Mouse (Mus musculus) layer of hippocampus, adult 8-10 months (tissue): Measurements from ENCODE around the gene Mycl. TPM values are rescaled to one million over a fixed set of nuclear protein-coding genes. Genes with fewer than 3 reads are reported as not detected.
A peak's percentile ranks its signal among the peaks of the same experiment; 100 is the strongest.

ENCODE experiments used
- DNase-seq, 2 experiments: peaks; one replicate each; pipeline ENCODE4 v3.0.0; 2022; ENCODE audit warnings: low spot score in 2 of 2
- total RNA-seq, 4 experiments: library from RNA; stranded (reverse); gene quantifications; 2 replicates each; pipeline ENCODE4 v1.2.4; 2022

Mycl gene
- total RNA-seq = 10 to 100 TPM; 25.0 to 29.0 (median 27.5) TPM

DNA sequence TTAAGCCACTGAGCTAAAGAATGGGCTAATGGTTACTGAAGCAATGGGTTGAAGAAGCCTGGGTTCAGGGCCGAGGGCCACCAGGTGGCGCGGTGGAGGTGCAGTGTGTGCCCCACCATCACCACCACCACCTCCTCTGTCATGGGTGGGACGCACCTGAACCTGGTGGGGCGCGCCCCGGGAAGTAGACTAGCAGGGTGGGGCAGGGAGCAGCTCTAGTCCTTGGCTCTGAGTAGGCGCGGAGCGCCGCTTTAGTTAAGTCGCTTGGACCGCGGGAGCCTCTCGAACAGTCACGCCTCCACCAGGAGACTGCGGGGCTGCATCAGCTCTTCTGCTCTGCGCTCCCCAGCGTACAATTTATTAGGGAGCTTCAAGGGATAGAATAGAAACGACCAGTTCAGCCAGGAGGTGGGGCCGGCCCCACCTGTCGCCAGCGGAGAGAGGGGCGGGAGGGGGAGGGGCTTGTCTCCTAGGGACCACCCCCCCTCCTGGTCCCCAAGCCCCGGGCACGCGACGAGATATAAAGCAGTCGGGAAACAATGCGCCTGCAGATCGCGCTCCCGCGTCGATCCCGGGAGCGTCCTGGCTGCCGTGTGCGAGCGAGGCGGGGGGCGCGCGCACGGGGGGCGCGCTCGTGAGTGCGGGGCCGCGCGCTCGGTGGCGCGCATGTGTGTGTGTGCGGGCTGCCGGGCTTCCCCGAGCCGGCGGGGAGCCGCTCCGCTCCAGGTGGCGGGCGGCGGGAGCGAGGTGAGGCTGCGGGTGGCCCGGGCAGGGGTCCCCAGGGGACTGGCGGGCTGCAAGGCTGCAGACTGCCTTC, at the start of gene Mycl:
Gene Mycl, plus strand, starts transcription at position 249 of the 817 bp plus-strand sequence.
- DNase-seq = peak; percentile 79 to 90

DNA sequence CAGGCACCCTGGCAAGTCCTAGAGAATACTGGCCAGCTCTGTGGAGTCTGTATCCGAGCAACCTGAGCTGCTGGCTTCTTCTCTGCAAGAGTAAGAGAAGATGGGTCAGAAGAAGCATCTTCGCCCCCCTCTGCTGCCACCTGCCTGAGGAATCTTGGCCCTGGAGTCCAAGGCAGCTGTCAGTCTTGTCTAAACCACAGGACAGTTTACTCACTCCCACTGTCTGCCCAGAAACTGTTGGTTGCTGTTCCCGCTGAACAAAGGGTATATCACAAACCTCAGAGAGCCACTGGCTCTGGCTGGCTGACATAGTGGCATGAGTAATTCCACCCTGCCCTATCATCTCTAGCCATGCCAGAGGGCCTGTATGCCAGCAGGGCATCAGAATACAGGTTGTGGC, 48.2 kb upstream of the Mycl start:
- DNase-seq = no peak

DNA sequence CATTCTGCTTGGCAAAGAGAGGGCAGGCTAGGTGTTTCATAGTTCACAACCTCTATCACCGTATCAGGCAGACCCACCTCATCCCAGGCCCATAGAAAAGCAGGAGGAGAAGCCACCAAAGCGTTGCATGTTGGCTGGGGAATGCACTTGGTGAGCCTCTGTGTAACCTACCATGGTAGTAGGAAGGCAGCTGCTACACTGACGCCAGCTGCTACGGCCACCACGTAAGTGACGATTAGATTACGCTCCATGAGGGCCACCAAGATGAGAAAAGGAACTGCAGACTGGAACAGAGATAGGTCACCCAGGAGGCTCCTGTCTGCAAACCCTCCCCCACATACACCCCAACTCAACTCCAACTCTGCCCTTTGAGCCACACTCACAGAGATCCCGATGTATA, 46.4 kb upstream of the Mycl start:
- DNase-seq = no peak

DNA sequence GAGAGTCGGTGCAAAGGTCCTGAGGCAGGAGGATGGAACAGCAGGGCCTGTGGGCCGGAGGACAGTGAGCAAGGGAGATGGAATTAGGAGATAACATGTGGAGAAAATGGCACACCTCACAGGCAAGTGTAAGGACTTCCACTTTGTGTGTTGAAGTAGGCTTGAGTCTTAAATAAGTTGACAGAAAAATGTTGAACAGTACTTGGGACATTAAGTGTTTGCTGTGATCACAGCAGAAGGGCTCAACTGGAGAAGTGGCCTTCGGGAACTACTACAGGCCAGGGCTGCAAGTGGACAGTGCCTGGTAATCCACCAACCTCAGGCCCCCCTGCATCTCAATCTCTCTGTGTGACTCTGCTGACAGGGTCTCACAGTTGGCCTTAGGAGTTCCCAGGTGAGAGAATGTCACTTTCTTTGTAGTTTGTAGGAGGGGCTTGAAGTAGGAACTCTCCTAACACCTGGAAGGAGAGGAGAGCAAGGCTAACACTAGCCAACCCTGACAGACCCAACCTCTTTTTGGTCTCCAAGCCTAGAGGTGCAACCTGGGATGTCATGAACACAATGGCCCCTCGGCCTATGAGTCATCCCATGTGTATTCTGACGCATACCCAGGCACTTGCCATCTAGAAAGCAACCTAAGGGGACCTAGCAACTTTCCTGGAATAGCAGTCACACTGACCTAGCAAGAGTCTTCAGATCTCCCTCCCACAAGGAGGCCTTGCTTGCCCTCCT, 40.6 kb upstream of the Mycl start:
- DNase-seq = no peak

- DNase-seq = peak; percentile 88 to 90
These were observed 39.9 kb upstream of the Mycl start for GRCm38 (mm10) chr4:122955412-122956136.

DNA sequence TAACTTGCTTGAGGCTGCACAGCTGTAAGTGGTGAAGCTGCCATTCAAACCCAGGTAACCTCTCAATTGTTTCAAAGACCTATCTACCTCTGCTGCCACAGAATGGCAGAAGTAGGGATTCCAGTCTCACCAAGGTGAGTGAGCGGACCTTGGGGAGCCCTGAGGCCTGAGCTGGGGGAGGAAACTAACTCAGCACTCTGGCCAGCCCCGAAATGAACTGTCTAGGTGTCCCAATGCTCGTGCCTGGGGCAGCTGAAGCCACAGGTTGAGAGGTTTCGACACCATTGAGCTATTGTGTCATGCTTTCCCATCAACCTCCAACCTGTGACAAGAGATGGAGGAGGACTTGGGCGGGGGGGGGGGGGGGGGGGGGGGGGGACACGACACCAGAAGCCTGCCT, 39.2 kb upstream of the Mycl start:
- DNase-seq = no peak

DNA sequence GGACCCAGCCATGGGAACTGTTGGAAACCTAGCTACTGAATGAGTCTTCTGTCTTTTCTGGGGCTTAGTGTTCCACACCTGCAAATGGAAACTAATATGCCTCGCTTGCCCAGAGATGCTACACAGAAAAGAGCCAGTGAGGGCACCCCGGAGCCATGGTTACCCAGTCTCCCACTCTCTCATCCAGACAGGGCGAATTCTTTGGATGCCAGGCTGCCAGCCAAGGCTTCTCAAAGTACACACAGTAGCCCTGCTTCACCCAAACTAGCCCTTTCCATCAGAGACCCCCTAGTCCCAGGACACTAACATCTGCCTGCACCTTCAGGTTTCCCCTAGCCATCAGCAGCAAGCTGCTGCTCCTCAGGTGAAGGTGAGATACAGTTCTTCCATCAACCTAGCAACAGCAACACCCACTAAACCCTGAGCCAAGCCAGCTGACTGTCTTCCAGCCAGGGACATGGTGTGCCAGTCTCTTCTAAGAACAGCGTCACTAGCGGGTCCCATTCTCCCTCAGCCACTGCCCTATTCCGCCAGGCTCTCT, 36.9 kb upstream of the Mycl start:
- DNase-seq = peak; percentile 43 to 71

GRCm38 (mm10) chr4:122959816-122960215, 35.6 kb upstream of the Mycl start:
- DNase-seq = no peak

- no peak for DNase-seq
These were observed 34.9 kb upstream of the Mycl start for GRCm38 (mm10) chr4:122960321-122961099.

DNA sequence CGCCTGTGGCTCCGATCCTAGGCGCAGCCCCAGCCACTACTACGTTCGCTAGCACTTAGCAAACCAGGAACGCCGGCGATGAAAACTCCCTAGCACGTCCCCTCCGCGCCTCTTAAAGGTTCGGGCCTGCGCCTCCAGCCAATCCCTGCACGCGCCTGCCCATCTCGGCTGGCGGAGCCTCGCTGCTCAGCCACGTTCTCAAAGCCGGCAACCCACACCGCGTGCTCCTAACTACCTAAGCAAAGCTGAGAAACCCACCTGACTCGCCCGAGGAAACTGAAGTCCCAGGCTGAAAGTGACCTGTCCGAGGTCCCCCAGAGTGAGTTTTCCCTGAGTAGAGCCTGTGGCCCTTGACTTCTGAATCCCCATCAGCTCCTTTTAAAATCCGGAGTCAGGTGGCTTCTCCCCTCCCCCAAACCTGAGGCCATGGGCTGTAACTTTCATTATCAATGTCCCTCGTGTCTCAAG, 34.3 kb upstream of the Mycl start, which contains the start of gene Mfsd2a:
Gene Mfsd2a, minus strand, starts transcription at position 89 of the 468 bp plus-strand sequence.
- DNase-seq = peak; percentile 35 to 72

DNA sequence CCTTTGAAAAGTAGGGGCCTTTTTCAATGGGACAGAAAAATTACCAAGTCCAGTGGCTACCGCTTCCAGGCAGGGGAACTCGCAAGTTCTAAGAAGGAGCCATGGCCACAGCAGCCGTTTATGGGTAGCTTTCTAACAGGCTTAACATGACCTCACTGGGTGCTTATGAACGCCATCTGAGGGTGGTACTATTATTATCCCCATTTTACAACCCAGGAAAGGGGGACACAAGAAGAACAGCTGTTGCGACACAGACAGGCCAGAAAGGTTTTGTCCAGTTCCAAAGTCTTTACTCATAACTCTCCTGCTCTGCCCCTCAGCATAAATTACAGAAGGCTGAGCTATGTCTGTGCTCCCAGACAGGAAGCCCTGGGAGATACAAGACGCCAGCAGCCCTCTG, 33.9 kb upstream of the Mycl start:
- DNase-seq = no peak

DNA sequence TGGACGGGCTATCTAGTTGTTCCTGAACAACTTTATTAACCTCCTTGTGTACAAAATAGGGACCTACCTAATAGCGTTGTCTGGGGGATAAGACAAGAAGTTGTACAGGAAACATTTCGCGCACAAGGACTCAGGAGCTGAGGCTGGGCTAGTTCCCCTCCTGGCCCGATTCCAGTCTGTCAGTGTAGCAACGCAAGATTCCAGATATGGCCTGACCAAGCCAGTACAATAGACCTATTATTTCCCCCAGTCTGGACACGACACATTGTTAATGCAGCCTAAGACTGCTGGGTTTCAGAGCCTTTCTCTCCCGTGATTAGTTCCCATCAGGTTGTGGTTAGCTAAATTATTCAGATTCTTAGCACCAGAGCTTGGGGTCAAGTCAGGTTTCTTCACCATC, 32.7 kb upstream of the Mycl start:
- DNase-seq = no peak

DNA sequence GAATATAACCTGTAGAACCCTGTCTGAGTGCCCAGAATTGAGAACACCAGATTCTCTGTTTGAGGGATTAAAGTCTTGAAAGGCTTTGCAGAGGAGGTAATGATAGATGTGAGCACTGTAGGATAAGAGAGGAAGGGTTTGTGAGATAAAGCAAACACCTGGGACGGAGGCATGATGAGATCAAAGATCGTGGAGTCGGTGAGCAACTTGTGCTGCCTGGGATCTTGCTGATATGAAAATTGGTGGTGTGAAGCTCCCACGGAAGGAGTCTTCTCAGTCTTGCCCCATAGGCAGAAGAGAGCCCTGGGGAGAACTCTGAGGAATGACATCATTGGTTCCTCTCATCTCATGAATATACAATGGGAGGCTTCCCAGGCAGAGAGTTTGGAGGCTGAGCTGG, 27.3 kb upstream of the Mycl start:
- no peak for DNase-seq

GRCm38 (mm10) chr4:122971191-122971590, 24.3 kb upstream of the Mycl start:
- DNase-seq = no peak

DNA sequence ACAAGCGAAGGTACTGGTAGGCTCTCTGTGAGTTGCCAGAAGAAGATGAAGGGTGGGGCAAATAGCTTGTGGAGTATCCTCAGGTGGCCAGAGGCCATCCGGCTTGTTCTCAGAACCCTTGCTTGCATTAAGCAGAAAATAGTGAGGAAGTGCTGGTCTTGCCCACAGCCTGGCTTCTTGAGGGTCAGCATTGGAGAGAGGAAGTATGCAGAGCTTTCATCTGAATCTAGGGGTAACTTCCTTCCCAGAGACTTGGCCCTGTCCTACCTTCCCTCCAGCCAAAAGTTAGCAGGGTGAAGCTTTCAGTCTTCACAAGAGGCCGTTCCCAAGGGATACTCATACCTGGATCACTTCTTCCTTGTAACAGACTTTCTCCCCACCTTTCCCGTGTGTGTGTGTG, 23.8 kb upstream of the Mycl start:
- no peak for DNase-seq

- no peak for DNase-seq
These were observed 23.4 kb upstream of the Mycl start for GRCm38 (mm10) chr4:122972056-122972455.

DNA sequence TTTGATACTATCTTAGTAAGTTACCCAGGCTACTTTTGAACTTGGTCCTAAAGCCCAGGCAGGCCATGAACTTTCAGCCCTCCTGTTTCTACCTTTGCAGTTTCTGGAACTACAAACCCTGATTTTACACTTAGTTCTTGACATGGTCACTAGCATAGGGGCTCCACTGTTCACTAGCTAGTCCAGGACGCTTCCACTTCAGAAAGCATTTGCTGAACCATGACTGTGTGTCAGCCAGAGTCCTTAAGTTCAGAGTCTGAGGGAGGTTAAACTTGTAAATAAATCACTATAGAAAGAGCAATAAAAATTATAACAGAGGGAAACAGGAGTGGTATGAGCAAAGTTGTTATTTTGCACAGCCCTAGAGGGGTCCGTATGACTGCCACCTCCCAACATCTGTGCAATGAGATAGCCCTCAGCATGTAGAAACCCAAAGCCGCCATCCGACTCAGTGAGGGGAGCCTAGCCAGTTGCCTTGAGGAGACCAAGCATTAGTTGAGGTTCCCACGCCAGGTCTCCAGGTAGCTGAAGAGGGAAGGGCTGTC, 20.4 kb upstream of the Mycl start:
- no peak for DNase-seq

- DNase-seq = no peak
These were observed 18.6 kb upstream of the Mycl start for GRCm38 (mm10) chr4:122976885-122977284.

- DNase-seq = no peak
These were observed 16.6 kb upstream of the Mycl start for GRCm38 (mm10) chr4:122978850-122979249.

DNA sequence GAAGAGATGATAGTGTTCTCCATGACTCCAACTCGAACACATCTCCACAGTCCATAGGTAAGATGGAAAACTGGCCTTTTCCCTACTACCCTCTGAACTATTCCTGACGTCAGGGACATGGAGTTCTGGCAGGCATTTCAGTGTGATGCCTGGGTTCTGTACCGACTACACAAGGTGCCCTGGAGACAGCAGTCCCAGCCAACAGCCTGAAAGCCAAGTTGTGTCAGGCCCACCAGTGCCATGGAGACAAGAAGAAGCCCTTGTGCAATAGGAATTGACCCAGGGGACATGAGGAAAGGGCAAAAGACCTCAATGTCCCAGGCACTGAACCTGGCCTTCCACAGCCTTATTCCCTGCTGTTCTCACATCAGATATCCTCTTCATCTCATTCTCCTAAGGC, 15.6 kb upstream of the Mycl start:
- no peak for DNase-seq

GRCm38 (mm10) chr4:122980684-122981083, 14.8 kb upstream of the Mycl start:
- no peak for DNase-seq
